Mouse (Mus musculus) frontal cortex, adult (tissue): Measurements from ENCODE around the gene Pde7b.
A peak's percentile ranks its signal among the peaks of the same experiment; 100 is the strongest.

Experiments used
- ATAC-seq: cut with Nextera tagmentation; 2 replicates; pipeline ENCODE4 v1.9.2; 2017; ENCODE audit warnings: mild to moderate bottlenecking, moderate library complexity, mixed read lengths; ENCODE audit not compliant: low TSS enrichment

Pde7b gene

DNA sequence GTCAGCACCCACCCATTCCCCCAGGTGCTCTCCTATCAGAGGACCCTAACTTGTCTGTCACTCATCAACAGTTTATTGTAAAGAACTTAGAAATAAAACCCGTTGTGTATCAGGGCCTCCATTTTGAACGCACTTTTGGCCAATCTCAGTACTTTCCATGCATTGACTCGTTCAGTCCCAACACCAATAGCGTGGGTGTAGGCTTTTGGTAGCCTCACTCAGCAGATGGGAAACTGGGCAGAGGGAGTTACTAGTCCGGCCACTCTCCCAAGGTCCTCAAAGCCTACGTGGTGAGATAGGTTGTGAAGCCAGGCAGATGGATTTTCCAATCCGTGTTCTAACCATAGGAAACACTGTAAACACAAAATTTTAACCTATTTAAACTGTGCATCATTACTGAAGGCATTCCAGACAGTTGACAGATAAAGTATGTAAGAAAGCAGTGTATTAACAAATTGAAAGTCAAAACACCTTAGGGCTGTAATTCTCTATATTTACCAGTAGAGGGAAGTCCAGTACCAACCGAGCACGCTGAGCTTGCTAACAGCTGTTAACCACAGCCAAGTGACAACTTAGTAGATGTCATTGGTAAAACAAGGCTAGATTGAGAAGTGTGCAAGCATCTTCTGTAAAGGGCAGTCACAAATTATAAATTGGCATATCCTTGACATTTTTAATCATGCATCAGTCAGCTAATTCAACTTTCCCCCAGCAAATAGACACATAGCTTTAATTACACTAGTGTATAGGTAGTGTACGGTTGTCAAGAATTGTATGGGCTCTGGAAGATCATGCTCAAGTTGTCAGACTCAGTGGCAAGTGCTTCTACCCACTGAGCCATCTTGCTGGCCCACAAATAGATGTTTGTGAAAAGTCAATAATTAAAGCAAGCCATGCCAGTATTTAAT is 363.1 kb downstream of the Pde7b start:
- ATAC-seq: peak; percentile 86

DNA sequence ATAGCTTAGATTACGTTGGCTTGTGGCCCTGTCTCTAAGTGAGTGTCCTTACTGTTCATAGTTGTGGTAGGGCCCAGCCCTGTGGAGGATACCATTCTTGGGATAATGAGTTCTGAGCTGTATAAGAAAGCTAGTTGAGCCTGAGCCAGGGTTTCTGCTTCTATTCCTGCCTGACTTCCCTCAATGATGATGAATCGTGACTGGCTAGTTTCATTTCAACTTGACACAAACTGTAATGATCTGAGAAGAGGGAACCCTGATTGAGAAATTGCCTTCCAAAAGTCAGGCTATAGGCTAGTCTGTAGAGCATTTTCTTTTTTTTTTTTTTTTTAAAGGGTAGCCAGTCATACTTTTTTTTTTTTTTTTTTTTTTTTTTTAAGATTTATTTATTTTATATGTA is 376.0 kb downstream of the Pde7b start:
- no peak for ATAC-seq
